Mouse (Mus musculus) hindbrain, embryonic 16.5 days (tissue): ENCODE measurements around the gene Auh. TPM values are rescaled to one million over a fixed set of nuclear protein-coding genes. Genes with fewer than 3 reads are reported as not detected.
A peak's percentile ranks its signal among the peaks of the same experiment; 100 is the strongest.

Experiments
- ATAC-seq: fragments of 200-750 bp; cut with Nextera tagmentation; 2 replicates; pipeline ENCODE4 v1.8.0; 2017; ENCODE audit warnings: moderate TSS enrichment, moderate library complexity
- H3K27ac ChIP-seq: fragments of 300-500 bp; sonication (generic); 2 replicates; pipeline ENCODE4 v1.5.1; 2014; ENCODE audit warnings: low read depth, mild to moderate bottlenecking, control low read depth, low read length, moderate library complexity
- H3K27me3 ChIP-seq: fragments of 300-500 bp; sonication (generic); replicated peaks from 2 replicates; pipeline ENCODE4 v1.6.1; 2014; ENCODE audit warnings: low read length; ENCODE audit not compliant: control insufficient read depth, insufficient read depth
- H3K36me3 ChIP-seq: fragments of 300-500 bp; sonication (generic); 2 replicates; pipeline ENCODE4 v1.6.1; 2014; ENCODE audit warnings: mild to moderate bottlenecking, low read length, moderate library complexity, mixed read lengths; ENCODE audit not compliant: control insufficient read depth, insufficient read depth
- H3K4me1 ChIP-seq: fragments of 300-500 bp; sonication (generic); 2 replicates; pipeline ENCODE4 v1.6.1; 2014; ENCODE audit warnings: low read depth, low read length; ENCODE audit not compliant: control insufficient read depth, insufficient read depth
- H3K4me2 ChIP-seq: fragments of 300-500 bp; sonication (generic); 2 replicates; pipeline ENCODE4 v1.6.1; 2014; ENCODE audit warnings: mild to moderate bottlenecking, low read length, control low read depth, moderate library complexity
- H3K4me3 ChIP-seq: fragments of 300-500 bp; sonication (generic); 2 replicates; pipeline ENCODE4 v1.5.1; 2014; ENCODE audit warnings: mild to moderate bottlenecking, low read length, control low read depth, moderate library complexity
- H3K9ac ChIP-seq: fragments of 300-500 bp; sonication (generic); 2 replicates; pipeline ENCODE4 v1.6.1; 2014; ENCODE audit warnings: low read depth, mild to moderate bottlenecking, control low read depth, low read length, moderate library complexity
- H3K9me3 ChIP-seq: fragments of 300-500 bp; sonication (generic); 2 replicates; pipeline ENCODE4 v1.6.1; 2014; ENCODE audit warnings: mild to moderate bottlenecking, low read length, moderate library complexity; ENCODE audit not compliant: control insufficient read depth
- WGBS: fragments of 180-500 bp; shearing (Covaris S2); extraction: QIAGEN DNeasy Blood & Tissue Kit; methylation state at CpG from one replicate; pipeline ENCODE4 v1.1.7; 2014; 5-methylcytosine and 5-hydroxymethylcytosine counted together
- polyA plus RNA-seq: library from polyadenylated mRNA; unstranded; fragments of >200 nt; fragmentation: Nextera tagmentation; extraction: Ambion mirVana; gene quantifications from 2 replicates; pipeline ENCODE4 v1.2.1, GENCODE M21; 2015

The Auh gene
- polyA plus RNA-seq, 1 experiment from 2014 or later: 75.0 TPM

DNA sequence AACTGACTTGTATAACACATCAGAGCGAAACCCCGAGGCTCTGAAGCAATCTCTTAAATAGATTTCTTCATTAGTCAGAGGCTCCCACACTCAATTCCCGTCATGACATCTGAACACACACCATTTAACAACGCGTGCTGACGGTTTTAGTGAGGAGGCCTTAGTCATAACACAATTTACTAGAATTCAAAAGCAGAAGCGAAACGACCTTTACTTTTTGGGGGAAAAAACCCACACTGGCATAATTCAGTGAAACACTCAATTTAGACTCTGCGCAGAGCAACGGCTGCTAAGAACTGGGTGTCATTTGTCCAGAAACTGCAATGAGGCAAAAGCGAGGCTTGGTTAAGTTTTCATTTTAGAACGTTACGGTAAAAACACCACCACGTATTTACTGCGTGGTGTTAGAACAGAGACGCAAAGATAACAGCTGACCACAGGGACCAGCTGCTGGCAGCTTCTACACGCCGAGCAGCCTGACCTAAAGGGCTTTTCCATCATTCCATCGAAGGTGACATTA lies 14.8 kb downstream of the Auh start:
- Histone ChIP-seq H3K9me3 (no peaks in the 10 kb centered on the region), H3K36me3 (no peaks in the 10 kb centered on the region), H3K27me3 (no peaks in the 10 kb centered on the region), H3K4me2 (no peak overlapping the region), H3K9ac (no peak overlapping the region), H3K4me3 (no peak overlapping the region), H3K4me1 (no peaks in the 10 kb centered on the region), H3K27ac (no peak overlapping the region)
- no peak for ATAC-seq
- 59% methylated on average over 19 of the region's 19 CpGs for WGBS

DNA sequence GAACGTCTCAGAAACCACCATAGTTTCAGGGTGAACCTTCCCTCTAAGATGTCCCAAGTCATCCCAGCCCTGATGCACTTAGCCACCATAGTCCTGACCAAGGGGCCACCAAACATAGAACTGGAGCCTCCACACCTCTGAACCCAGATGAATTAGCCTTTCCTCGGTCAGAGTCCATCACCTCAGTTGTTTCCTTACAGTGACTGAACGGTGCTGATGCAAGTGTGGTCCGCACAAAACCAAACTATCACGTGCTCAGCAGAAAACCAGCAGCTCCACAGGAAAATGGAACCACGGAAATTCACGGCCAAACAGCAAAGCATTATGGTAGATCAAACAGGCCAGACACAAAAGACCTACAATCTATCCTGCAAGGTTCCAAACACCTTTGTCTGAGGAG lies 15.6 kb downstream of the Auh start:
- no peaks in the 10 kb centered on the region for H3K9me3 ChIP-seq
- no peaks in the 10 kb centered on the region for H3K36me3 ChIP-seq
- 75% methylated on average over 7 of the region's 7 CpGs for WGBS
- H3K4me2 ChIP-seq: no peak overlapping the region
- no peaks in the 10 kb centered on the region for H3K4me1 ChIP-seq
- no peak overlapping the region for H3K4me3 ChIP-seq
- H3K27me3 ChIP-seq: no peaks in the 10 kb centered on the region
- no peak for ATAC-seq
- H3K27ac ChIP-seq: no peak overlapping the region
- no peak overlapping the region for H3K9ac ChIP-seq

DNA sequence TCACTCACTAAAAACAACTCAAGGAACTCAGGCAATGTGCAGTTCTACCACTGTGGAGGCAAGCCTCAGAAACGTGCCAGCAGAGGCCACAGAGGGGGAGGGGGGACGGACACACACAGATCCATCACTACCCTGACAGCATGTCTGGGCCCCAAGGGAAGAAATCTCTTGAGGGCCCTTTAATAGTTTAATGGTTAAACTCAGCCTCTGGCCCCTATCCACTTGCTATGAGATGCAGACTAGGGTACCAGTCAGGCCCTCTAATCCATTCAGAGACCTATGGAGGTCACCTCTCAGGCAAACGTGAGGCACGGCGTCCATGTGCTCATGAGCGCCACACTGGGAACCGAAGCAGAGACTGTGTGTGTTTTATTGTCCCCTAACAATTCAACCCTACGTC lies 17.0 kb downstream of the Auh start:
- H3K9ac ChIP-seq: no peak overlapping the region
- no peaks in the 10 kb centered on the region for H3K4me1 ChIP-seq
- WGBS: 58% methylated on average over 8 of the region's 8 CpGs
- no peaks in the 10 kb centered on the region for H3K36me3 ChIP-seq
- H3K27me3 ChIP-seq: no peaks in the 10 kb centered on the region
- no peak overlapping the region for H3K27ac ChIP-seq
- H3K4me3 ChIP-seq: no peak overlapping the region
- H3K9me3 ChIP-seq: no peaks in the 10 kb centered on the region
- ATAC-seq: no peak
- H3K4me2 ChIP-seq: no peak overlapping the region

DNA sequence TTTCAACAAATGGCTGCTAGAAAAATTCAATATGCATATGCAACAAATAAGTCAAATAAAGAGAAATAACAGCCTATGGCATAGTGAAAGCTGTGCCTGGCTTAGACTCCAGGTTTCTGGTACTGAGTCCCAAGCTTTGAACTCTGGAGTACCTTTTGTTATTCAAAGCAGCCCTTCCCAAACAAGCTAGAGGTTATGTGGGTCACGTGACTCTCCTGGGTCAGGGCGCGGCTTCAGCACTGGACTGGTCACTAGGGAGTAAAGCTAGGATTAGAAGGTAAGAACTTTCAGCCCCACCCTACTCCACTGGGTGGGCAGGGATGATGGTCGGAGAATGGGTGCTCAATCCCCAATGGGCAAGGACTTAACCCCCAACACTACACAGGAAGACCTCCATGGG lies 18.2 kb downstream of the Auh start:
- ATAC-seq: no peak
- Histone ChIP-seq H3K4me2 (no peak overlapping the region), H3K9me3 (no peaks in the 10 kb centered on the region), H3K4me3 (no peak overlapping the region), H3K4me1 (no peaks in the 10 kb centered on the region), H3K27me3 (no peaks in the 10 kb centered on the region), H3K36me3 (no peaks in the 10 kb centered on the region), H3K27ac (no peak overlapping the region), H3K9ac (no peak overlapping the region)
- 60% methylated on average over 4 of the region's 4 CpGs for WGBS

DNA sequence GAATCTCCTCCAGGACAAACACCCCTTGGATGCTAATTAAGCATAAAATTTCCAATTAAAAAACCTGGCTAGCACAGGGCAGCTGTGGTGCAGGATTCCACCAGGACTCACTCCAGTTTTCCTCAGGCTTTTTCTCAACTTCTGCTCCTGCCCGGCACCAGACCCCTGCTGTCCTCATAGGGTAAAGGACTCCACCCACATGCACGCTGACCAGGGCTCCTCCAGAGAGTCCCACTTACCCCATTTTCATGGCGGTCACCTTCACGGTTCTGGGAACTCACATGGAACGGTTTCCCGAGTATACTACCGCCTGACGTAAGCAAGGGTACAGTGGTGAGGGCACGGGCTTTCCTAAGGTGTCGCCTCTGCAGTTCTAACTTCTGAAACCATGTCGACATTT lies 23.2 kb downstream of the Auh start:
- H3K4me2 ChIP-seq: no peak overlapping the region
- H3K36me3 ChIP-seq: no peaks in the 10 kb centered on the region
- H3K27me3 ChIP-seq: no peaks in the 10 kb centered on the region
- H3K9ac ChIP-seq: no peak overlapping the region
- no peaks in the 10 kb centered on the region for H3K9me3 ChIP-seq
- ATAC-seq: no peak
- H3K4me1 ChIP-seq: peaks cover 4% of the 10 kb centered on the region; the same call in 1 of the 2 replicates
- no peak overlapping the region for H3K27ac ChIP-seq
- 70% methylated on average over 11 of the region's 11 CpGs for WGBS
- H3K4me3 ChIP-seq: no peak overlapping the region

DNA sequence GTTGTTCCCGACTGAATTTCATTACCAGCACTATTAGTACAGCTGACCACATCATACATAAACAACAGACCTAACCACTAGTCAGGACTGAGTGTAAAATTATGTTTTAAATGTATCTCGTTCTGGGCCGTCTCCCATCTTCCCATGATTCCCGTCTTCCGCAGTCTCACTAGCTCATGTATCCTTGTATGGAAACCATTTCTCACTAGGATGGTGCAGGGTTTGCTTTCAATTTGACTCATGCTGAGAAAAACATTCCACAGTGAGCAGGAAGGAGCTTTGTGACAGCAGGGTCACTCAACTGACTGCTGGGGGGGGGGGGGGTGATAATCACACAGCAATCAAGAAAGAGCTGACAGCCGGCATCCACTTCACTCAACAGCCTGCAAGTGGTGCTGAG lies 25.3 kb downstream of the Auh start:
- 33% methylated on average over 6 of the region's 6 CpGs for whole genome bisulfite sequencing

DNA sequence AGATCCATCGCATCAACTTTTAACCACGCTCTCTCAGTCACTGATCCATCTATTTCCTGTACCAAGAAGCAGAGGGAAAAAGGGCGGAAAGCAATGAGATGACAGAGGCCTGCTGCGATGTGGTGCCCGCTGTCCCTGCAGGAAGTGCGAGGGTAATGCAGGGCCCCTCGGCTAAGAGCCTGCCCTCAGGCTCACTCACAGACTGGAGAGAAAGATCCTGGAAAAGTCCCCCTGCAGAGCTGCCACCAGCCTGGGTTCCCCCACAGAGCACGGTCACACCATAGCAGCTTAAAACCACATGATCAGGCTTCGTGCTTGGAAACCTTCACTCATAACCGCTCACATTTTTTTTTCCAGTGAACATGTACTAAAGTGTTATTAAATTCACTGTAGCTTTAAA lies 25.7 kb downstream of the Auh start:
- H3K4me2 ChIP-seq: 0 out of 2 replicates have a peak overlapping the region, but pooled peaks have one; percentile 18
- H3K9ac ChIP-seq: no peak overlapping the region
- peak; percentile 43; the same call in 1 of the 2 replicates for ATAC-seq

More for the DNA sequence above, 25.3 kb downstream of the Auh start:
- 0 out of 2 replicates have a peak overlapping the region, but pooled peaks have one; percentile 23 for H3K27ac ChIP-seq
- H3K4me1 ChIP-seq: peaks cover 4% of the 10 kb centered on the region; the same call in 1 of the 2 replicates
- no peak for ATAC-seq
- no peak overlapping the region for H3K4me3 ChIP-seq
- H3K27me3 ChIP-seq: no peaks in the 10 kb centered on the region
- no peak overlapping the region for H3K4me2 ChIP-seq
- no peak overlapping the region for H3K9ac ChIP-seq
- H3K36me3 ChIP-seq: no peaks in the 10 kb centered on the region
- H3K9me3 ChIP-seq: no peaks in the 10 kb centered on the region

DNA sequence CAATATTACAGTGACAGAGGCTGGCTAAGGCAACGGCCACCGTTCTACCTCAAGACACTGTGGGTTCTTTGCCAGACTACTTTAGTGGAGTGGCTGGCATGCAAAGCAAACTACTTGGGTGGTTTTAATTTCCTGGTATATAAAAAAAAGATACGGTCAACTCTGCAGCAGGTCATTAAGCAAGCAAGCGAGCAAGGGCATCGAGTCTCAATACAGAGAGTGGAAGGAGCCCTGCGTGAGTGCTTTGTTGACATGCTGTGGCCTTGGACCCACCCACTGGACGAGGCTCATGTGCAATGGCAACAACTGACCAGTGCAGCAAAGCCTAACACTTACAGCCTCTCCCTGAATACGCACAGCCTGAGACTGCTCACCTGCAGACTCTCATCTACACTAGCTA lies 27.0 kb downstream of the Auh start:
- H3K36me3 ChIP-seq: no peaks in the 10 kb centered on the region
- no peaks in the 10 kb centered on the region for H3K27me3 ChIP-seq
- no peak overlapping the region for H3K9ac ChIP-seq
- H3K4me1 ChIP-seq: peaks cover 4% of the 10 kb centered on the region; the same call in 1 of the 2 replicates
- ATAC-seq: no peak
- no peak overlapping the region for H3K4me2 ChIP-seq
- H3K4me3 ChIP-seq: no peak overlapping the region
- no peaks in the 10 kb centered on the region for H3K9me3 ChIP-seq
- 77% methylated on average over 8 of the region's 8 CpGs for WGBS
- no peak overlapping the region for H3K27ac ChIP-seq

More for the DNA sequence above, 25.7 kb downstream of the Auh start:
- Histone ChIP-seq H3K27ac (peak overlapping the region; percentile 54), H3K27me3 (no peaks in the 10 kb centered on the region), H3K9me3 (no peaks in the 10 kb centered on the region), H3K4me3 (no peak overlapping the region), H3K36me3 (no peaks in the 10 kb centered on the region), H3K4me1 (peaks cover 4% of the 10 kb centered on the region; the same call in 1 of the 2 replicates)
- WGBS: 27% methylated on average over 10 of the region's 10 CpGs

DNA sequence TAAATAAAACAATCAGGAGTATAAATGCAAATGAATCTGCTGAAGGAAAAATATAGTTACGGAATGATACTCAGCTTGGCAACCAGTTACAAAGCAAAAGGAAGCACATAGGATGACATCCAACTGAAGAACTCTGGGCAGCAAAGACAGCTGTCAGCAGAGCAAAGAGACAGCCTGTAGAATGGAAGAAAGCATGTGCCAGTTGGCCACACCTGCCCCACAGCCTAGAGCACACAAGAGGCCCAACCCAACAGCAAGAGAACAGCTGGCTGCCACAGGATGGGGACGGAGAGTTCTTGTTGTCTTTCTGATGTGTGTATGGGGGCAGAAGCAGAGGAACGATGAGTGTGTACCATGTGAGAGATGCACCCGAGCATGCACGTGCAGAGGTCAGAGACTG lies 29.8 kb downstream of the Auh start:
- Histone ChIP-seq H3K4me3 (no peak overlapping the region), H3K9me3 (no peaks in the 10 kb centered on the region), H3K27me3 (no peaks in the 10 kb centered on the region), H3K4me2 (no peak overlapping the region), H3K9ac (no peak overlapping the region), H3K36me3 (no peaks in the 10 kb centered on the region), H3K27ac (no peak overlapping the region), H3K4me1 (peaks cover 4% of the 10 kb centered on the region; the same call in 1 of the 2 replicates)
- ATAC-seq: no peak
- WGBS: 80% methylated on average over 5 of the region's 5 CpGs

DNA sequence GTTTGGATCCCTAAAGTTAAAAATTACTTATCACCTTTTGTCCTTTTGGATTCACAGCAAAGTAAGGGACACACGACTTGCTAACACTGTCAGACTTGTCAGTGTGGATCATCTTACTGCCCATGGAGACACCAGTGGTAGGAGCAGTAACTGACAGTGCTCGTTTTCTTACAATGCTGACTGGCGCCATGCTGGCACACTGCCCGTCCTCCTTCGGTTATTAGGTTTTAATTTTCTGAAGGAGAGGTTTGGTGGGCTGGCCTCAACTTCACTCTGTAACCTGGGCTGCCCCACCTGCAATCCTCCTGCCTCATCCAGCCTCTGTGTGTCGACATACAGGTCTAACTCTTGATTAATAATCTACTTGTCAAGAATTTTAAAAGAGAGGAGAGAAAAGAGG lies 31.7 kb downstream of the Auh start:
- H3K36me3 ChIP-seq: no peaks in the 10 kb centered on the region
- no peaks in the 10 kb centered on the region for H3K4me1 ChIP-seq
- H3K4me3 ChIP-seq: no peak overlapping the region
- H3K9me3 ChIP-seq: no peaks in the 10 kb centered on the region
- H3K27me3 ChIP-seq: no peaks in the 10 kb centered on the region
- H3K27ac ChIP-seq: no peak overlapping the region
- no peak overlapping the region for H3K4me2 ChIP-seq
- WGBS: 69% methylated on average over 6 of the region's 6 CpGs
- no peak overlapping the region for H3K9ac ChIP-seq
- ATAC-seq: no peak
